Mouse (Mus musculus) ovary, postnatal 36 days (tissue): Measurements from ENCODE around the gene Ldha.
"Not testable (repeated sequence)": the region's sequence is repeated elsewhere in the genome, so short reads cannot be mapped to it uniquely, and the experiment has no call there.

ENCODE experiments used
- DNase-seq: peaks from one replicate; pipeline ENCODE4 v3.0.0; 2022; ENCODE audit warnings: low spot score, mixed read lengths

Ldha gene

DNA sequence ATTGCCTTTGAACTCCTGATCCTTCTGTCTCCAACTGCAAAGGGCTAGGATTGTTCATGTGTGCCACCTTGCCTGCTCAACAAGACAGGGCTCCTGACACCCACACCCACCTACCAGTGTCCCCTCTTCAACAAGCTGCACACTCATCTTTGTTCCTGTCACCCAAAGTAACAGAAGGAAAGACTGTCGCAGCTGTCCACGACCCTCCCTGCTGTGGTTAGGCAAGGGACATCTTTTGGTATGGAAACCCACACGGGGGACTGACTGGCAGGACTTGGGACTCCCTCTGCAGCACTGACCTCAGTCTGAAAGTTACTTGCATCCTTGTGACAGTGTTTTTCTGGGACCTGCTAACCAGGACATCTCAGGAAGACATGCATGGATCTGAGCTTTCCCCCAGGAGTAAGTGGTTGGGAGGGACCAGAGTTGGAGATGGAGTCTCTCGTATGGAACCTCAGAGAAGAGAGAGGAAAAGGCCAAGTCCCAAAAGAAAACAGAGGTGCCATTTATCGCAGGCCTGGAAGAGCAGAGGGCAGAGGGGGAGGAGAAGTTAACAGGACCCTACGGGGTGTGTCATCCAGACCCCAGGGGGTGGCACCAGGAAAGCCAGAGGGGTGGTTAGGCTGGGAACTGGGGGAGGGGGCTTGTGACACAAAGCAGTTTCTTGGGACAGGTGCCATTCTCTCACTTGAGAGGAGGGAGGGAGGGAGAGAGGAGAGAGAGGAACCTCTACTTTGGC lies at the start of gene Ldha:
Gene Ldha (plus strand): TSS at position 689 of the 739 bp plus-strand sequence.
- DNase-seq: no peak

DNA sequence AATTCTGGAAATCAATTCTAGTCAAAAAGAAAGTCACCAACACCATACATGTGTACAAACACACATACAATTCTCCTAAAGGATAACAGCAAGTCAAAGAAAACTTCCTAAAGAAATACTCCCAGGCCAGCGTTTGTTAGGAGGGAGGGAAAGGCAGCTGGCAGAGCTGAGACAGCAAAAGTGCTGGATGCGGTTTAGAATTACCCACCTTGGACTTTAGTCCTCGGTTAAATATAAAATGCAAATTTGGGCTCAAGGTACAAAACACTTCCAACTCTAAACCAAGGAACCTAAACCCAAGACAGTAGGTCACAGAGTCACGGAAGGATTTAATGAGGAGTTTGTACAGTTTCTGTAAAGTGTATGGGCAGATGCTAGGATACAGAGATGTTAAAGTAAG lies 47.4 kb upstream of the Ldha start:
- DNase-seq: no peak

DNA sequence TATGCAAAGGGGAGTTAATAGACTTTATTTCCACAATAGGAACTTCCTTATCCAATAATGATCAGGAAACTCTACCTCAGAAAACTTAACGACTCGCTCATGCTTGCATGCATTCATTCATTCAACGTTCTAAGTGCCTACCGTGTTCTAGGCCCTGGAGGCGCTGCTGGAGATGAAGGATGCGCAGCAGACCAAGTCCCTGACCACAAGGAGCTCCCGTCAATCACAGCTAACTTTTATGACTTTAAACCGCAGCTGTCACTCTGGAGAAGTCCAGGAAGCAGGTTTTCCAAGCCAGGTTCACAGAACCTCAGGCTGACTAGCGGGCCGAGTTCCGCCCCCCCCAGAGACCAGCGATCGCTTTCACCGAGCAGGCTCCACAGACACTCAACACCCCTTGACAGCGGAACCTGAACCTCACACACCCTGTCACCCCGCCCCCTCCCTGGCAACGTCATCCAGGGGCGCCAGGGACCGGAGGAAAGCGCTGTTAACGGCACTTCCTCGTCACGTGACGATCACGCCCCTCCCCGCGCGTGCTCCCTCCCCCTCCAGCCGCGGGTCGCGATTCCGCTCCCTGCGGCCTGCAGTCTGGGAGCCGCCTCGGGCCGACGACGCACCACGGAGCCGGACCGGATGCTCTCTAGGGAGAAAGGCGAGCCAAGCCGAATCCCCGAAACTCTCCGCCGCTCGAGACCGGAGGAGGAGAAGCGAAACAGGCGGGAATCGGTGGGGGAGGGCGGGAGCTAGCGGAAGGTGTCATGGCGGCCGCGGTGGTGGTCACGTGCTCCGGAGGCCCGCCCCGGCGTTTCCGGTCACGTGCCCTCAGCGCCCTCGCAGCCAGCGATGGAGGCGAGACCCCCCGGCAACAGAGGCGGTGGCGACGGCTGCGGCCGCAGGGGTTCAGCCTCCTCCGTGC lies 45.7 kb upstream of the Ldha start, which contains the start of the genes Hps5 and Gtf2h1:
Gene Hps5 (minus strand): TSS at position 778 of the 919 bp plus-strand sequence.
Gene Gtf2h1 (plus strand): TSS at position 817 of the 919 bp plus-strand sequence.
- DNase-seq: peak; percentile 96

GRCm38 (mm10) chr7:46796206-46796679 lies 45.0 kb upstream of the Ldha start:
- peak; percentile 5 for DNase-seq

- DNase-seq: no peak
Measured at GRCm38 (mm10) chr7:46796779-46797178, 44.5 kb upstream of the Ldha start.

DNA sequence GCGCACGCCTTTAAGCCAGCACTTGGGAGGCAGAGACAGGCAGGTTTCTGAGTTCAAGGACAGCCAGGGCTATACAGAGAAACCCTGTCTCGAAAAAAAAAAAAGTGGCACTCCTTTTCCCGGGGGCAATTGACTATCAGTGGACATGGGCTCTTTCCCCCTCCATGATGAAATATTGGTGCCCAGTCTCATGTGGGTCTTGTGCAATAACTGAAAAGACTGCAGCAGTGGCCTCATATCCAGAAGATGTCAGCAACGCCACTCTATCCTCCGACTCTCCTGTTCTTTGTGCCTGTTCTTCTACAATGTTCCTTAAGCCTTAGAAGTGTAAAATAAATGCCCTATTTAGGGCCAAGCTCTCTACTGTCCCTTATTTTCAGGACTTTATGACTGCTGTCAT lies 30.9 kb upstream of the Ldha start:
- no peak for DNase-seq

DNA sequence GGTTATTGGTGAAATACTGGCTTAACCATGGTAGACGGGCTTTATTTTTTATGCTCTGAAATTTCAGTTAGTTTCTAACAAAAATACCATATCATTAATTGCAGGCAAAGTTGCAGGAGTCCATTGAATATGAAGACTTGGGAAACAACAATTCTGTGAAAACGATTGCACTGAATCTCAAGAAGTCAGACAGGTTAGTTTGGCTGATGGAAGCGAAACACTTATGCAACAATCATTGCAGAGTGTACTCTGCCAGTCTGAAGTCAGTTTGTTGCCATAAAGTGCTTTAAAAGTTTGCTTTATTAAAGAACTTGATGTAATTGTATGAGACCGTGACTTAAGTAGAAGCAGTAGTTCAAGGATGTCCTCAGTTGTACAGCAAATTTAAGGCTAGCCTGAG lies 27.3 kb upstream of the Ldha start:
- DNase-seq: no peak

- not testable (repeated sequence) for DNase-seq
Measured at GRCm38 (mm10) chr7:46820876-46821632, 20.2 kb upstream of the Ldha start.

DNA sequence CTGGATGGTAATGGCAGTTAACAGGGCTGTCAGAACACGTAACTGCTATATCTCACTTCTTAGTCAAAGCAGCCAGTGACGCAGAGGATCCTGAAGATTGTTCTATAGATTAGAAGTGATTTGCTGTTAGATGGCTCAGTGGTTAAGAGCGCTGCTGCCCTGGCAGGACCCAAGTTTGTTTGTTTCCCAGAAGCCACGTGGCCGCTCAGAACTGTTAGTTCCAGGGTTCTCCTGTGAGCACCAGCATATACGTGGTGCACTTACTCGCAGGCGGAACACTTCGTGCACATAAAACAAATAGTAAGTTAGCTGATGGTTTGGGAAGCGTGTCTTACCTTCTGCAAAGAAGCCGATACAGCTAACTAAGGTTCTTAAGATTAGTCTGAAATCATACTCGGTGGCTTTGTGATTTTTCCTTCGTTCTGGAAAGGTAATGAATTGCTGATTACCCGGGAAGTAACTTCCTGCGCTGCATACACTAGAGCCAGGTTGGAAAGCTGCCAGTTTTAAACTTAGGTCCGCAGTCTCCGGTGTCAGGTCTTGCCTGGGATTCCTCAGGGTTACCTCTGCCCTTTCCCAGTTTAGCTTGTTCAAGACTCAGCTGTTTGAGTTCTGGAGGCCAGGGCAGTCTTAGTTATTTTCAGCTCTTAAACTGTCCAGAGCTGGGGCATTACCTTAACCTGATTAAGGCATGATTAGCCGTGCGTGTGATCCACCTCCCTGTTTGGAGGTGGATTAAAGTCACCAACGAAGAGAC lies 14.1 kb upstream of the Ldha start:
- no peak for DNase-seq

- DNase-seq: no peak
Measured at GRCm38 (mm10) chr7:46827803-46828184, 13.5 kb upstream of the Ldha start.

DNA sequence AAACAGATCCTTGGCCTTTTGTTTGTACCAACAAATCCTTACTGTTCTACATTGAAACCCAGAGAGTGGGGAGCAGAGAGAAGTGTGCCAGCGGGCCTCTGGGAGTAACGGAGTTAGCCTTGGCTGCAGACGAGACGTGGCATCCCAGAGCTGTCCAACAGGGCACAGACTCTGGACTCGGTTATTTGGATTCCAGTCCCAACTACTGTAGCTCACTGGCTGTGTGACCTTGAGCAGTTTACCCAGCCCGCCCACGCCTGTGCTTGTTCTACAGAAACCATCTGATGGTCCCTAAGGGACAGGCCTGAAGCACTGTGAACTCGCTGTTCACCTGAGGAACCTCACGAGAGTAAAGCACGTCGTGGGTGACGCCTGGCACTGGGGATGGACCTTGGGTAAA lies 11.4 kb upstream of the Ldha start:
- DNase-seq: peak; percentile 52

- DNase-seq: no peak
Measured at GRCm38 (mm10) chr7:46830799-46831590, 10.3 kb upstream of the Ldha start.

GRCm38 (mm10) chr7:46831693-46832092 lies 9.6 kb upstream of the Ldha start:
- no peak for DNase-seq

DNA sequence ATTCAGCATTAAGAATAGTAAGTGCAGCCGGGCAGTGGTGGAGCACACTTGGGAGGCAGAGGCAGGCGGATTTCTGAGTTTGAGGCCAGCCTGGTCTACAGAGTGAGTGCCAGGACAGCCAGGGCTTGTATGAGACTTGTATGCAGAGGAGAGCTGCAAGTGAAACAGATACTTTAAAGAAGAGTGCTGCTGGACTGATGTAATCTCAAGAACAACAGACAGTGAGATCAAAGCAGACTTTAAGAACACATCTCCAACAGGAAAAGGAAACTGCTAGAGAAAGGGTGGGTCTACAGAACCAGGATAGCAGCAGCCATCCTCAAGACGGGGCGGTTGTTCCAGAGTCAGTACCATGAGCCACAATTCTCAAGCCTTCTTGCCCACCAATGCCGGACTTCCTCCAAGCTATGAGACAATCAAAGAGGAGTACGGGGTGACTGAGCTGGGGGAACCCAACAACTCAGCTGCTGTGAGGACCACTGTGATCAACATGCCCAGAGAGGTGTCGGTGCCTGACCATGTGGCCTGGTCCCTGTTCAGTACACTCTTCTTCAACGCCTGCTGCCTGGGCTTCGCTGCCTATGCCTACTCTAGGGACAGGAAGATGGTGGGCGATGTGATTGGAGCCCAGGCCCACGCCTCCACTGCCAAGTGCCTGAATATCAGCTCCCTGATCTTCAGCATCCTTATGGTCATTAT lies 9.0 kb upstream of the Ldha start:
- DNase-seq: not testable (repeated sequence)

DNA sequence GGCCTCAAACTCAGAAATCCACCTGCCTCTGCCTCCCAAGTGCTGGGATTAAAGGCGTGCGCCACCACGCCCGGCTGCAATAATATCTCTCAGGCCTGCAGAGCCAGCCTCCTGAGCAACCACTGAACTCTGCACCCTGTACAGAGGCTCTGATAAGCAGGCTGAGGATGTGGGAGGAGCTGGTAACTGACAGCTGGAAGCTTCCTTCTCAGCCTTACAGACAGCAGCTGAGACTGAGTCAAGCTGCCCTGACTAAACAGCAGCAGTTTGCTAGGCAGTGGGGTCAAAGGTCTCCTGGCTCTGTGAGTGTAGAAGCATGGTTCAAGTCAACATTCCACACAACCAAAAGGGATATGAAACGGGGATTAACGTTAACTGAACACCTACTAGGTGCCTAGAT lies 8.0 kb upstream of the Ldha start:
- no peak for DNase-seq

DNA sequence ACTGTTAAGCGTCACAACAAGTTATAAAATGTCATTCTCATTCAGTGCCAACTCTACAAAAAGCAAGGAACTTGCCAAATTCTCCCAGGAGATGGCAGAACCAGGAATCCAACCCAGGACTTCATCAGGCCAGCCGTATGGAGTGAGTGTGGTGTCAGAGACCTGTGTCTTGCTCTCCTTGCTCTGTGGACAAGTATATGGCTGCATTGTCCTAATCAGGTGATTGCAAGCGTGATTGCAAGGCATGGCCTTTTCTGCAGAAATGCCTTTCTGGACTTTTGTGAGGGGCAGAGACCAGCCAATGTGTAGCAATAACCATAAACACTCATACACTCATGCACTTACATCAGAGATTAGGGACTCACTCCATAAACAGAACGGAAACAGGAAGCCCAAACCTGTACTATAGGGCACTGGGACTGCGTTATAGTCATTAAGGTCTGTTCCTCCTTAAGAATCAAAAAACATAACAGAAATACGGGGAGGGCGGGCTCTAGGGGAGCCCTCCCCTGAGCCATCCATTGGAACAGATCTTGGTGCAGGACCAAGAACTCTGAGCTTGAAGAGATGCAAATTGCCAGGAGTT lies 7.5 kb upstream of the Ldha start:
- DNase-seq: no peak

DNA sequence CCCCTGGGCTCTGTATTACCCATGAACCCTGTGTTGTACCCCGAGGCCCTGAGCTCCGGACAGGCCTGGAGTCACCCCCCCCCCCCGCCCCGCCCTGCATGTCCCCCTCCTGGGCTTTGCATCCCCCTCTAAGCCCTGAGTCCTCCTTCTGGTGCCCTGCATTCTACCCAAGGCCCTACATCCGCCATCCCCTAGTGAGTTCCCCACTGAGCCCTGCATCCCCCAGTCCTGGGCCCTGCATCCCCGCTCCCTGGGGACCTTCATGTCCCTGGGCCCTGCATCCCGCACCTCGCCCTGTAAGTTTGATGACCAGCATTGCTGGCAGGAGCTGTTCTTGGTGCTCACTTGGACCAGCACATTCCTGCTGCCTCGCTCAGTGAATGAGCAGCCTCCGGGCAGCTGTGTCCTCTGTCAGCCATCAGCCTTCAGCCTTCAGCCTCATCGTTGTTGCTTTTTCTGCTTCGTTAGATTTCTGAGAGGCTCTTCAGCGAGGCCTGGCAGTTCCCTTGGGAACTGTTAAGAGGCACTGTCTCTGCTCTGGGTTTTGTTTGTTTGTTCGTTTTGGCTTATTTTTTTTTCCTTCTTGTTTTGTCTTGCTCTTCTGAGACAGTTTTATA lies 6.2 kb upstream of the Ldha start:
- DNase-seq: no peak

- no peak for DNase-seq
Measured at GRCm38 (mm10) chr7:46836357-46836756, 4.9 kb upstream of the Ldha start.

DNA sequence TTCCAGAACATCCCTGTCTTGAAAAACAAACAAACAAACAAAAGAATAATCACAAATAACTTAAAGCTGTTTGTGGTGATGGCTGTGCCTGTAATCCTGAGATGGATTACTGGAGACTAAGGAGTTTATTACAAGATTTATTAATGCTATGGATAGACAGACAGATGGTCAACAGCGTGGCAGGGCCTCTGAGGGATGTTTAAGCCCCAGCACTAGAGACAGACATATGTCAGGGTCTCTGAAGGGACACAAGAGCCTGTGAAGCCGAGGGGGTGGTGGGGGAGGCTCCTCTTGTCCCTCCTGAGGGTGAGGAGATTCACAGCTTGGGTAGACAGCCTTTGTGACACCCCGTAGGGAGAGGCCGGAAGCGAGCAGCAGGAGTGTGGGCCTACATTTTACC lies 4.2 kb upstream of the Ldha start:
- no peak for DNase-seq
